8 mouse cellular contexts compared by ENCODE assay signal in genomic region chr12:85869423-85869822, GRCm38 (mm10). TPM values are rescaled to one million over a fixed set of nuclear protein-coding genes. Genes with fewer than 3 reads are reported as not detected.
DNase-seq lines count a peak whose midpoint lies in the region; ATAC-seq lines count a peak whose summit lies in the region.

No protein-coding gene starts in this region.

- 35% methylated on average over 6 of the region's 6 CpGs for WGBS in hindbrain, embryonic 16.5 days
- WGBS in hindbrain, embryonic 10.5 days = 58% methylated on average over 6 of the region's 6 CpGs

- H3K4me3 ChIP-seq in hindbrain, embryonic 16.5 days (ENCODE audit: low read length) = no peak overlapping the region
- no peak overlapping the region for H3K4me3 ChIP-seq in hindbrain, embryonic 10.5 days

- no peaks in the 10 kb centered on the region for H3K27me3 ChIP-seq in hindbrain, embryonic 16.5 days (replicated peaks; ENCODE audit: control insufficient read depth, insufficient read depth, low read length)
- no peaks in the 10 kb centered on the region for H3K27me3 ChIP-seq in hindbrain, embryonic 10.5 days (ENCODE audit: insufficient read depth, poor library complexity, severe bottlenecking)

- H3K9me3 ChIP-seq in hindbrain, embryonic 16.5 days (ENCODE audit: control insufficient read depth, low read length) = no peaks in the 10 kb centered on the region
- H3K9me3 ChIP-seq in hindbrain, embryonic 10.5 days = no peaks in the 10 kb centered on the region

- H3K36me3 ChIP-seq in hindbrain, embryonic 16.5 days (ENCODE audit: control insufficient read depth, insufficient read depth, low read length) = no peaks in the 10 kb centered on the region
- H3K36me3 ChIP-seq in hindbrain, embryonic 10.5 days = peaks cover 16% of the 10 kb centered on the region

- H3K4me1 ChIP-seq in hindbrain, embryonic 16.5 days (ENCODE audit: control insufficient read depth, insufficient read depth, low read depth, low read length) = peaks cover 8% of the 10 kb centered on the region; the same call in 1 of the 2 replicates
- no peaks in the 10 kb centered on the region for H3K4me1 ChIP-seq in hindbrain, embryonic 10.5 days (replicated peaks)

- no peak for DNase-seq in hindbrain, embryonic 10.5 days (ENCODE audit: low spot score)
- peak; percentile 70 for DNase-seq in cerebellum, adult 8-10 months
- DNase-seq in gastrocnemius, postnatal 25 days = peak; percentile 83
- DNase-seq in left cerebral cortex, adult 9 months (ENCODE audit: low spot score in 2 of 2) = peak; percentile 37 to 66
- peak; percentile 74 for DNase-seq in retina, postnatal 1 day
- no peak for DNase-seq in spleen, adult 12 weeks (ENCODE audit: low spot score)

- H3K27ac ChIP-seq in hindbrain, embryonic 16.5 days (ENCODE audit: low read depth, low read length) = peak overlapping the region; percentile 3; the same call in 1 of the 2 replicates
- no peak overlapping the region for H3K27ac ChIP-seq in hindbrain, embryonic 10.5 days

- no peak overlapping the region for H3K9ac ChIP-seq in hindbrain, embryonic 16.5 days (ENCODE audit: low read depth, low read length)

- no peak overlapping the region for H3K4me2 ChIP-seq in hindbrain, embryonic 16.5 days (ENCODE audit: low read length)

- peak; percentile 81 for ATAC-seq in hindbrain, embryonic 16.5 days
- ATAC-seq in erythroid progenitor cell, adult 5-6 weeks (replicated peaks; ENCODE audit: low FRiP score, poor library complexity, severe bottlenecking) = no peak

RNA-seq across cellular contexts. Expression of gene Ttll5, which starts 45.0 kb away (rescaled TPM):
- 11.0 and 12.6 TPM in 2 replicates for polyA plus RNA-seq in hindbrain, embryonic 16.5 days (2015; fragmentation: Nextera tagmentation; extraction: Ambion mirVana)
- 18.0 and 18.3 TPM in 2 replicates for polyA plus RNA-seq in hindbrain, embryonic 10.5 days (2016; fragmentation: Nextera tagmentation; extraction: Ambion mirVana)
- 1 to 10 TPM; 5.8 to 7.3 TPM for total RNA-seq in gastrocnemius, postnatal 25 days (2021)
- 38.9 and 57.8 TPM in 2 replicates for total RNA-seq in erythroid progenitor cell, adult 5-6 weeks (2015; ENCODE audit: low replicate concordance)
- total RNA-seq in erythroid progenitor cell, adult 5-6 weeks (2017; ENCODE audit: low replicate concordance) = 28.6 and 52.0 TPM in 2 replicates

RNA-seq across cellular contexts. Expression of gene Erg28, which starts 45.1 kb away (rescaled TPM):
- polyA plus RNA-seq in hindbrain, embryonic 16.5 days (2015; fragmentation: Nextera tagmentation; extraction: Ambion mirVana) = 109 and 114 TPM in 2 replicates
- polyA plus RNA-seq in hindbrain, embryonic 10.5 days (2016; fragmentation: Nextera tagmentation; extraction: Ambion mirVana) = 108 and 120 TPM in 2 replicates
- 1 to 10 TPM; 2.7 to 3.8 TPM for total RNA-seq in gastrocnemius, postnatal 25 days (2021)
- total RNA-seq in erythroid progenitor cell, adult 5-6 weeks (2015; ENCODE audit: low replicate concordance) = 41.8 and 49.5 TPM in 2 replicates
- 20.9 and 24.5 TPM in 2 replicates for total RNA-seq in erythroid progenitor cell, adult 5-6 weeks (2017; ENCODE audit: low replicate concordance)

Comparison
In these comparisons a context has a peak if more than half of its experiments do, and no peak if none do; other contexts are left out.
1. DNase-seq: peak in cerebellum, adult 8-10 months (single experiment), gastrocnemius, postnatal 25 days (single experiment), left cerebral cortex, adult 9 months (2 of 2) and retina, postnatal 1 day (single experiment); none in hindbrain, embryonic 10.5 days (single experiment) and spleen, adult 12 weeks (single experiment).
2. RNA of gene Erg28, which starts 45.1 kb away (total RNA-seq): 20.9 to 49.5 TPM in erythroid progenitor cell, adult 5-6 weeks; 2.7 to 3.8 TPM in gastrocnemius, postnatal 25 days; every median in the first group is over 4 times any median in the second.